Mouse (Mus musculus): ENCODE measurements around the gene Gfod1.

Gfod1 gene

GRCm38 (mm10) chr13:43266333-43266732 is 37.6 kb downstream of the Gfod1 start:
- in situ Hi-C loops (cut with MboI, MseI): loop anchor here (25.0 kb wide), 2 partner anchors 1046 to 1604 kb away; no protein-coding TSS in a partner anchor

- in situ Hi-C loops (cut with MboI, MseI): loop anchor here (25.0 kb wide), 2 partner anchors 1047 to 1603 kb away; no protein-coding TSS in a partner anchor
These were observed 38.9 kb downstream of the Gfod1 start for GRCm38 (mm10) chr13:43265116-43265515.

GRCm38 (mm10) chr13:43263646-43264045 is 40.3 kb downstream of the Gfod1 start:
- in situ Hi-C loops (cut with MboI, MseI): loop anchor here (5.0 to 25.0 kb wide), 3 partner anchors 39 to 1601 kb away; partner anchors contain the start of gene Gfod1

- in situ Hi-C loops (cut with MboI, MseI): loop anchor here (5.0 to 25.0 kb wide), 3 partner anchors 40 to 1600 kb away; partner anchors contain the start of gene Gfod1
These were observed 41.7 kb downstream of the Gfod1 start for GRCm38 (mm10) chr13:43262114-43262739.

- in situ Hi-C loops (cut with MboI, MseI): loop anchor here (5.0 to 25.0 kb wide), 3 partner anchors 41 to 1599 kb away; partner anchors contain the start of gene Gfod1
These were observed 42.7 kb downstream of the Gfod1 start for GRCm38 (mm10) chr13:43261287-43261686.

GRCm38 (mm10) chr13:43260731-43261130 is 43.2 kb downstream of the Gfod1 start:
- in situ Hi-C loops (cut with MboI, MseI): loop anchor here (5.0 to 25.0 kb wide), 3 partner anchors 42 to 1598 kb away; partner anchors contain the start of gene Gfod1

GRCm38 (mm10) chr13:43256447-43256846 is 47.5 kb downstream of the Gfod1 start:
- in situ Hi-C loops (cut with MboI, MseI): loop anchor here (10.0 to 25.0 kb wide), 3 partner anchors 208 to 1594 kb away; no protein-coding TSS in a partner anchor

GRCm38 (mm10) chr13:43253526-43253925 is 50.4 kb downstream of the Gfod1 start:
- in situ Hi-C loops (cut with MboI, MseI): loop anchor here (10.0 to 25.0 kb wide), 3 partner anchors 211 to 1591 kb away; no protein-coding TSS in a partner anchor

GRCm38 (mm10) chr13:43252105-43252790 is 51.7 kb downstream of the Gfod1 start:
- in situ Hi-C loops (cut with MboI, MseI): loop anchor here (10.0 to 25.0 kb wide), 3 partner anchors 213 to 1590 kb away; no protein-coding TSS in a partner anchor

GRCm38 (mm10) chr13:43251391-43251790 is 52.6 kb downstream of the Gfod1 start:
- in situ Hi-C loops (cut with MboI, MseI): loop anchor here (10.0 to 25.0 kb wide), 3 partner anchors 213 to 1589 kb away; no protein-coding TSS in a partner anchor

- in situ Hi-C loops (cut with MboI, MseI): loop anchor here (10.0 to 25.0 kb wide), 3 partner anchors 214 to 1588 kb away; no protein-coding TSS in a partner anchor
These were observed 53.3 kb downstream of the Gfod1 start for GRCm38 (mm10) chr13:43250653-43251052.

- in situ Hi-C loops (cut with MboI, MseI): loop anchor here (10.0 to 25.0 kb wide), 3 partner anchors 215 to 1588 kb away; no protein-coding TSS in a partner anchor
These were observed 53.9 kb downstream of the Gfod1 start for GRCm38 (mm10) chr13:43250106-43250505.

GRCm38 (mm10) chr13:43248381-43248780 is 55.6 kb downstream of the Gfod1 start:
- in situ Hi-C loops (cut with MboI, MseI): no loop called here

GRCm38 (mm10) chr13:43246876-43247275 is 57.1 kb downstream of the Gfod1 start:
- in situ Hi-C loops (cut with MboI, MseI): no loop called here

- in situ Hi-C loops (cut with MboI, MseI): no loop called here
These were observed 60.2 kb downstream of the Gfod1 start for GRCm38 (mm10) chr13:43243793-43244192.

- in situ Hi-C loops (cut with MboI, MseI): no loop called here
These were observed 60.7 kb downstream of the Gfod1 start for GRCm38 (mm10) chr13:43243240-43243639.

- in situ Hi-C loops (cut with MboI, MseI): no loop called here
These were observed 62.2 kb downstream of the Gfod1 start for GRCm38 (mm10) chr13:43241750-43242149.

- in situ Hi-C loops (cut with MboI, MseI): no loop called here
These were observed 62.9 kb downstream of the Gfod1 start for GRCm38 (mm10) chr13:43241069-43241468.

GRCm38 (mm10) chr13:43239790-43240216 is 64.2 kb downstream of the Gfod1 start:
- in situ Hi-C loops (cut with MboI, MseI): no loop called here

GRCm38 (mm10) chr13:43236630-43237029 is 67.3 kb downstream of the Gfod1 start:
- in situ Hi-C loops (cut with MboI, MseI): no loop called here

GRCm38 (mm10) chr13:43235982-43236381 is 68.0 kb downstream of the Gfod1 start:
- in situ Hi-C loops (cut with MboI, MseI): no loop called here

GRCm38 (mm10) chr13:43235586-43235910 is 68.4 kb downstream of the Gfod1 start:
- in situ Hi-C loops (cut with MboI, MseI): no loop called here
